Mouse (Mus musculus): ENCODE data around the gene Gdpd4.

The Gdpd4 gene

DNA sequence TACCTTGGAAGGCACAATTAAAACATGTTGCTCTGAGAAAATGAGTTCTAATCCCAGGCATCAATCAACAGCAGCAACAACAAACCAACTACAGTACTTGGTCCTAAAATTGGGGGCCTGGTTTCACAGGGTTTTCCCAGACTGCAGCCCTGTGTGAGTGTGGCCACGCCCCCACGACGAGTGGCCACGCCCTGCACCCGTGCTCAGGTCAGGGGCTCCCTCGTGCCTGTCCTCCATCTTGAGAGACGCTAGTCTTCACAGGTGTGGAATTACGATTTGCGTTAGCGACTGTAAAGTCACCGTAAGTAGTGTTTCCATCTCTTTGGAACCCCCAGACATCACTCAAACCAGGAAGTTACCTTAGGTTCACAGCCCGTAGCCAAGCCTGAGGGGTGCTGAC is at the start of gene Gdpd4:
Gene Gdpd4 (plus strand): TSS at position 214 of the 400 bp plus-strand sequence.
- no peak for DNase-seq (ENCODE audit: low spot score)

DNA sequence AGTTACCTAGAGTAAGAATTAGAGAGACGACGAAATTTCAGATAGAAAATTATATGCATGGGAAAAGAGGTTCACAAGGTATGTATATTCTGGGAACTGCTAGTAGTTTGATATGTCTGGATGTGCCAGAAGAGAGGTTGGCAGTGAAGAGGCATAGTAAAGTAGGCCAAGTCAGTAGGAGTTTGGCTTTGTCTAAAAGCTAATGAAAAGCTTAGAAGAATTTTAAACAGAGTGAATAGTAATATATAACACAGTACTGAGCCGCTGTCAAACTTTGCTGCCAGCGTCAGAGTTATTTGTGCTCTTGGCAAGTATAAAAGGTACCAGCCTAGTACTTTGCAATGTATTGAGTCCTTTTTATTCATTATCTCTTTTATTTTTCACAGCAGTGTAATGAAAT is 47.4 kb upstream of the Gdpd4 start:
- no peak for DNase-seq (ENCODE audit: low spot score)

DNA sequence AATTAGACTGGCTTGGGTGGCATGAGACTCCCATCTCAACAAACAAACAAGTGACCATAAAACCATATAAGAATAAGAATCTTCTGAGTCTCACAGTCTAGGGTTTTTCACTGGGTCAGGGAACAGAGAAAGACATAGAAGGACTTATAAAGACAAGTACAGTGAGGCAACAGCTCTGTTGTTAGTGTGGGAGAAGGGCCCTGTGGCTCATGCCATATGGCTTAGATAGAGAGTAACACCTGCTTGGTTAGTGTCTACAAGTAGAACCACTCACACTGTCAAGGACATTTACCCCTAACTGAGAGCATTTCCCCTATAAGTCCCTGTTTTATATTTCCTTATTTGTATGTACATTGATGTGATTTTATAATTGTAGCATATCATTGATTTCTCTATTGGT is 46.4 kb upstream of the Gdpd4 start:
- DNase-seq (ENCODE audit: low spot score) = no peak

DNA sequence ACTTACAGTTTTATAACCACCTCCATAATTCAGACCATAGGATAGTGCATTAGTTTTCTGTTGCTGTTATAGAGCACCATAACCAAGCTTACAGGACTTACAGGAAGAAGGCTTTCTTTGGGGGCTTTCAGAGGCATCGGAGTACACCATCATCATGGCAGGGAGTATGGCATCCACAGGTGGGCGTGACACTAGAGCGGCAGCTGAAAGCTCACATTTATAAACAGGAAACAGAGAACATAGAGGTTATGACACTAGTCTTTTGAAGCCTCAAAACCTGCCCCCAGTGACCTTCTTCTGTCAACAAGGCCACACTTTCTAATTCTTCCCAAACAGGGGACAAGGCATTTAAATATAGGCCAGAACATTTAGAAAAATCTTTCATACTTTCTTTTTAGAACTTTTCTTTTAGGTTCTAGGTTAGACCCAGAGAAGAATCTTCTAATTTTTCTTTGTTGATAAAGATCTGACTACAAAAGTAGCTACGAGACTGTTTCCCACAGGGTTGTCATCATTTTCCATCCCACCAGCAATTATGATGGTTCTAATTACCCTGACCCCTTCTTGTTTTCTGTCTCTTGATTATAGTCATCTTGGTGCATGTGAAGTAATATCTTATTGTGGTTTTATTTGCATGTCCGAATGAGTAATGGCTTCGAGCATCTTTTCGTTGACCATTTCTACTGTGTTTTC is 41.8 kb upstream of the Gdpd4 start:
- no peak for DNase-seq (ENCODE audit: low spot score)

DNA sequence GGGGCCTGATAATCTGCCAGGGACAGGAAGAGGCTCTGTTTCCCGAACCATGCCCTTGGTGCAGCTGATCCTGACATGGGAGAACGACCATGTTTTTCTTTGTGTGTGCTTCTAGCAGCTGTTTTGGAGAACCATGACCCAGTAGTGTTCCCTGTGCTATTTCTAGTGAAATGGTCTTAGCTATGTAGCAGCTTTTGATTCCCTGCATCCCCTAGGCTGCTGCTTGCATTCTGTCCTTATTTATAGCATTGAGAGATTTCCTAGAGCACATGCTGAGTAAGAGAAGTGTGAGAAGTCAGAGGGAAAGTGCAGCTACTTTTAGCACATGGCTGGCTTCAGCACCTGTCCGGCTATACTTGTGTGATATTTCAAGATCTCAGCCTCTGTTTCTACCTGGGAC is 8.1 kb upstream of the Gdpd4 start:
- no peak for DNase-seq (ENCODE audit: low spot score)

DNA sequence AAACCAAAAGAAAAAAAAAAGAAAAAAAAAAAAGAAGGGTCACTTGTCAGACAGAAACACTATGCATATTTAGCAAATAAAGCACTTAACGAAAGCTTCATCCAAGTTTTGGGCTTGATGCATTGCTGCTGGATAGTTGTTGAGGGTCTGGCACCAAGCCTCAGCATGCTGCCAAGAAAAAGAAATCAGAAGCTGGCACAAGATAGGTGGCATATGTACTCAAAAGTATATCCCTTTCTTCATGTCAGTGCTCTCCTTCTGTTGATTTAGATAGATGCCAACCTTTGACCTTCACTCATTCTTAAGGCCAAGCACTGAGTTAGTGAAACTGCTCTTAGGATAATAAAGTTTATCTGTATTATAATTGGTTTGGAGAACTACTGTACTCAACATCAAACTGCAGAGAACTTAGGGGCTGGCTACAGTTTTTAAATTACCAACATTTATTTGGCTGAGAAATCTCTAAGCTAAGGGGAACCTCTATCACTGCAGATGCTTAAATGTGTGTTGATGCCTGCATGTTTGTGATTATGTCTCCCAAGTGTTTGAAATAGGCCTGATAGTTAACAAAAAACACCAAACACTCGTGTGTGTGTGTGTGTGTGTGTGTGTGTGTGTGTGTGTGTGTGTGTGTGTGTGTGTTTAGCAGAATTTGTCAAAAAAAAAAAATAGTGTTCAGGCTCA is 4.8 kb upstream of the Gdpd4 start:
- DNase-seq (ENCODE audit: low spot score) = no peak

DNA sequence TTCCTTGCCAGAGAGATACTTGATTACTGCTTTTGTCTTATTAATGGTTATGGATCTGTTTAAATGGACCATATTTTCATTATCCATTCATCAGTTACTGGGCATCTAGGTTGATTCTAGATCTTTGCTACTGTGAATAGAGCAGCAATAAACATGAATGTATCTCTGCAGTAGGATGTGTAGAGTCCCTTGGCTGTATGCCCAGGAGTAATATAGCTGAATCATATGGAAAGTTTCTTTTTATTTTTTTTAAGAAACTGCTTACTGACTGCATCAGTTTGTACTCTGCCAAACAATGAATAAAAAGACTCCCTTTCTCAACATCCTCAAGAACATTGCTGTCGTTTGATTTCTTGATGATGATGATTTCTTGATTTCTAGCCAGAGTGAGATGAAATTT is 6.1 kb downstream of the Gdpd4 start:
- DNase-seq (ENCODE audit: low spot score) = no peak

DNA sequence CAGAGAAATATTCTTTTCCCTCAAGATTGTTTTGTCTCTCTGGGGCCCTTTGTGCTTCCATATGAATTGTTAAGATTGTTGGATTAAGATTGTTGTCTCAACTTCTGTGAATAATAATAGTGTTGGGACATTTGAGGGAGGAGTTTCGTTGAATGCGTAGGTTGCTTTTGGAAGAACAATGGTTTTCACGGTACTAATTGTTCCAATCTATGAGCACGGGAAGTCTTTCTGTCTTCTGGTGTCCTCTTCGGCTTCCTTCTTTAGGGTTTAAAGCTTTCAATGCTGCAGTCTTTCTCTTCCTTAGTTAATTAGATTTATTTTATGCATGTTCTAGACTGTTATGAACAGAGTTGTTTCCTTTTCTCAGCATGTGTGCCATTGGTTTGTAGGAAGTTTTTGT is 7.2 kb downstream of the Gdpd4 start:
- DNase-seq (ENCODE audit: low spot score) = no peak

DNA sequence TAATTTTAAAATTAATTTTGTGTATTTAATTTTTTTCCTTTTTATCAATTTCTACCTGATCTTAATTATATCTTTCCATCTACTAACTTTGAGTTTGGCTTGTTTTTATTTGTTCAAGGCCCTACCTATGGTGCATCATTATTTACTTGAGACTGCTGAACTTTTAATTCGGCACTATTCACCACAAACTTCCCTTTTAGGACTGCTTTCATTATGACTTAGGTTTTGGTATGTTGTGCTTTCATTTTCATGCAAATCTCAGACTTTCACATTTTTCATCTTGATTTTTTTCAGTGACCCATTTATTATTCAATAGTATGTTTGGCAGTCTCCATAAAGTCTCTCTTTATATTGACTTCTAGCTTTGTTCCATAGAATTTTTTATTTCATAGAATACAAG is 24.7 kb downstream of the Gdpd4 start:
- no peak for DNase-seq (ENCODE audit: low spot score)

DNA sequence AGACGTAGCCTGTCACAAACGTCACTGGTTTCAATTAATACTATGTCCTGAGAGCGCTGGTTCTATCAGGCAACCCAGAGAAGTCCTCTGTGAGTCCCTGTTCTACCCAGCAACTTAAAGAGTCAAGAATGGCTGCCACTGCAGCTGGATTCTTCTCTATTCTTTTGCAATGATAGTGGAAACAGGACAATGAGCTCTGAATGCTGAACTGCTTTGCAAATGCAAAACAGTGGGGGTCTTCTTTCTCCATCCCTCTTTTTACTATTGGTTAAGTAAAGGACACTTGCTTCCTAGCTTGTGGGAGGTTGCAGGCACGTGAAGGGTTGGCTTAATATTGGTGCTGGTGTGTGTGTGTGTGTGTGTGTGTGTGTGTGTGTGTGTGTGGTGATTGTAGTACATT is 52.7 kb downstream of the Gdpd4 start:
- DNase-seq (ENCODE audit: low spot score) = no peak

DNA sequence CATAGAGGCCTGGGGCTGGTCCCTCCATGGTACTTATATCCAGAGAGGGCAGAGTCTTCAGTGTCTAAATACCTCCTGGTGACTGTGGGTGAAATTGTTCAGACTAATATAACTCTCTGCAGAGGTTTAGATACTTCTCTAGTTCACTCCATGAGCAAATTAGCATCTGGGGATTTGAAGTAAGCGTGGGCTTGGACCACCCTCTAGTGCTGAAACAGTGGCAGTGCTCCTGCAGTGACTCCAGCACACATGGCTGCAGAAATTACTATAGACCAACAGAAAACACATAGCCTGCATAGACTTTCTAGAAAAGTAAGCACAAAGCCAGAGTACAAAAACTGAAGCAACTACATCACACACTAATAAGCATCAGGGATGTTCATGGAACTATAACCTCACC is 57.7 kb downstream of the Gdpd4 start:
- DNase-seq (ENCODE audit: low spot score) = no peak

DNA sequence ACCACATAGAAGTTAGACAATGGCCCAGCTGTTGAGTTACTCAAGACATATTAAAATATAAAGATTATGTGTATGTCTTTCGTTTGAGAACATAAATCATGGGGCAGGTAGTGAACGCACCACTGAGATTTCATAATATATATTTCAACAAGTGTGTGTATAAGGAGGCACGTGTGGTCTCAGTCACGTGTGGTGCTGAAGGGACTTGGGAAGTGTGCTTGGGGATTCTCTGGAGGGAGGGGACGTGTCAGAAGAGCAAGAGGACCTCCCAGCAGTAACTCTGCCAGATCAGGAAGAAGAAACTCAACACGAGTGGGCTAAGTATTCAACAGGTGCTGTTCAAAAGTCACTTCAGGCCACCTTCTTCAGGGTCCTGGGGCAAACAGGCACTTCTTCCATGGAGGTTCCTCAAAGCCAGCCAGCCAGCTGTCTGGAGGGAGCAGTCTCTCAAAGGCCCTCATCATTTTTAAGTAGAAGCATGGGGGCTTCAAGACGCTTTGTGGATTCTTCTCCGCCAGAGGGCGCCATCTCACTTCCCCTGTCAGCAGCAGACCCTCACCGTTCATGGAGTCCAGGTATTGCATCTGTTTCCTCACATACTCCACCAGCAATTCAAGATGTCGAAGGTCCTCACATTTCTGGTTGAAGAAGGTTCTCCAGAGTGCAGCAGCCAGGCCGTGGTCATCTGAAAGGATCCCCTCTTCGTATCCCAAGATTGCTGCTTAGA is 64.5 kb downstream of the Gdpd4 start:
- no peak for DNase-seq (ENCODE audit: low spot score)

DNA sequence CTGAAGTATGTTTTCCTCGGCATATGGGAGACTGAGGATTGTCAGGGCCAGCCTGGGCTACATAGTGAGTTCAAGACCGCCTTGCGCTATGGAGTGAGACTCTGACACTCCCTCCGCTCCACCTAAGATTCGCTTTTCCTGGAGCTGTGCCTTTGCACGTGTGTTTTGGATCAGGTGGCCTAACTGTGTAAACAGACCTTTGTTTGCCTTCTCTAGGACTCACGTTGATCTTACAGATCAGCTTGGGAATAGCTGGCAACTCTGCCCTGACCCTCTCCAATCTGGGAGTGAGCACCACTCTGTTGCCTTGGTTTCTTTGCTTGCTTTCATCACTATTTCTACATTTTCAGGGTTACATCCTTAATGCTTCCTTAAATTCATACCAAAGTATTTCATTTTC is 82.9 kb downstream of the Gdpd4 start:
- DNase-seq (ENCODE audit: low spot score) = no peak

DNA sequence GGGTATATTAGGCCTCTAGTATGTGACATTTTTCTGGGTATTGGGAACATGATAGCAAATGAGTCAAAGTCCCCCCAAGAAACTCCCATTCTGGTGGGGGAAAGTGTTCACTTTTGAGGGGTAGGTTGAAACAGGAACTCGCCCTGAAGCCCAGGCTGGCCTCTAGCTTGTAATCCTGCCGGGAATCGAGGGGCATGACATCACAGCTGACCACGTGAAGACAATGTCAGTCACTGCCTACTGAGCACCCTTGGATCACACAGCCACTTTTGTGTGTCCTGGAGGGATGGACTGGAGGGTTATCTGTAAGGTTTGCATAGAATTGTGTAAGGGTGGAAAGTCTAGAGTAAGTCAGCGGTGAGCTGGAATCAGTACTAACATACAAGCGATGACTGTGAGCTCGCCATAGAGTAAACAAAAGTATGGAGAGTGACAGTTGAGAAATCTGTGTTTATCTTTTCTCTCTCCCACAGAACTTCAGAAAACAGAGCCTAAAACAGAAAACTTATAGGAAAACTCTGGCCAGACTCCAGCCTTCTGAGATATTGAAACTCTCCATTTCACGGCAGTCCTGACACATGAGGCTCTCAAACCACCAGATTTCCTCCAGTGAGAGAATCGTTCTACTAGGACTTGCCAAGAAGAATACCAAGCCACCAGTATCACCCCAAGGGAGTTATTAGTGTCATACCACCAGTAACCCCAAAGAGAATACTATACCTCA is 128.5 kb downstream of the Gdpd4 start:
- DNase-seq (ENCODE audit: low spot score) = no peak

DNA sequence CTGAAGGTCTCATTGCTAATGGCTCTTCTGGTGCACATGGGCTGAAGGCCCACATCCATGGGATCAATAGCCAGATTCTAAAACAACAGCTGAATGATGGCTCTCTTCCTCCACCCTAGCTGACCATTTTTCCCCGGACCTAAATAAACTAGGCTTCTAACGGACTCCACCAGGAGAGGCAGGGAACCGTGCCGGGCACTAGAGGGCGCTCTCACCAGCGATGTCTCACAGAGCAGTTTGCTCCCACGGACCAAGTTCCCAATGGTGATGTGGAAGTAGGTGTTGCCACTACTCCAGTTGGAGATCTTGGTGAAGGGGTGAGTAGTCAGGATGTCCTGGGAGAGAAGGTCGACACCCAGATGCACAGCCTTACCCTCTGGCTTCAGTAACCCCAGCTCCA is 132.2 kb downstream of the Gdpd4 start:
- no peak for DNase-seq (ENCODE audit: low spot score)

DNA sequence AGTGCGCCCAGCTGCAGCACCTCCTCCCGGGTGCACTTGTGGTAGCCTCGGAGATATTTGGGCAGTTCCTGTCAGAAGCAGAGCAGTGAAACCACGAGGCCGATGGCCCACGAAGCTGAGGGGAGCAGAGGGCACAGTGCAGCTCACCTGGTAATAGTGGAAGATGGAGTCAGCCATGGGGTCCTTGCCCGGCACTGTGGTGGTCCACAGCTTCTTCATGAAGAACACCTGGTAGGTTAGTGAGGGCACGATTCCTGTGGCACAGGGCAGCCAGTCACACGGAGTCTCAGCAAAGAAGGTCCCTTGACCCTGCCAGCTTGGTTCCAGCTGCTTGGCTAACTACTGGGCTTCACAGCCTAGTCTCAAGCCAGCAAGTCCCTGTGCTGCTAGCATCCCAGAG is 134.7 kb downstream of the Gdpd4 start:
- DNase-seq (ENCODE audit: low spot score) = no peak

DNA sequence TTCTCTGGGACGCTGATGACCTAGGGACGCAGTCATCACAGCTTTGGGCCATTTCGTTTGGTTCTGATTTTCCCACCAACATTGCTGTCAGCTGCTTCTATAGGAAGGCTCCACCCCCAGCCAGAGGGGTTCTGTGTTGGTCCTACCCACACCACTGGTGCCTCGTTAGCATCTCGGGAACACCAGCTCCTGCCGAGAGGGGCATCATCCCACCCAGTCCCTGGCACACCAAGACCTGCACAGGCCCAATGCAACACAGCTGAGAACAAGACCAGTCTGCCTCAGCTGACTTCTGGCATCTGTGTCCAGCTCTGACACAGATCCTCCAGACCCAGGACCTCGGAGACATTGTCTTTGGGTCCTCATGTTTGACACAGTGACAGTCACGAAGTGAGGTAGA is 135.2 kb downstream of the Gdpd4 start:
- DNase-seq (ENCODE audit: low spot score) = no peak

DNA sequence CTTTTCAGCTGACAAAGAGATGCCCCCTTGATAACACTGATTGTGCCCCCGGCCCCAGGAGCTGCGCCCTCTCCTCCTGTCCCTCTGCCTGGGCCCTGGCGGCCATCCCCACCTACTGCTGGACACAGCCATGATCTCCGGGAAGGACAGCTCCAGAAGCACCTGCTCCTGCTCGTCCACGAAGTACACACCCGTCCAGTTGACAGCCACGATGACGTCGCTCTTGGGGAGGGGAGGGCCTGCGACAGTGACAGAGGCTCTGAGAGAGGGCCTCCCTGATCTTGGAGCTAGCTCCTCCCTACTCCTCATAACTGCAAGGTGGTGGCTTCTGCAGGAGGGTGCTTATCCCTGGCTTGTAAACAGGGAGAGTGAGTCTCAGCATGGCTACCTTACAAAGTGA is 146.5 kb downstream of the Gdpd4 start:
- DNase-seq (ENCODE audit: low spot score) = no peak

DNA sequence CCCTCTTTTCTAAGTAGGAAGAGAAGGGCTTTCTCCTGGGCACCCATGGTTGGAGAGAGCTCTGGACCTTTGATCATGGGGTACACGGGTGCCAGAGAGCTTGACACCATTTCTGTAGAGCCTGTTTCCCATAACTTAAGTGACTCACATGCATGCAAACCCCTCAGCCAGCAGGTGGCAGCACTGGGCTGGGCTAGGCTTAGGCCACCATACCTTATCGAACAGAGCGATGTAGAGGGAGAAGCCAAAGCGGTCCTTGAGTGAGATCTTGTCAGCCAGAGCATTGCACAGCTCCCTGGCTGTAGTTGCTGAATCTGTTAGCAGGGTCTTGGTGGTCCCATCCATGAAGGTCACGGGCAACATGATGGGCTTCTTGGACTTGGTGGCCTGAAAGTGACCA is 151.9 kb downstream of the Gdpd4 start:
- peak; percentile 59 for DNase-seq (ENCODE audit: low spot score)

DNA sequence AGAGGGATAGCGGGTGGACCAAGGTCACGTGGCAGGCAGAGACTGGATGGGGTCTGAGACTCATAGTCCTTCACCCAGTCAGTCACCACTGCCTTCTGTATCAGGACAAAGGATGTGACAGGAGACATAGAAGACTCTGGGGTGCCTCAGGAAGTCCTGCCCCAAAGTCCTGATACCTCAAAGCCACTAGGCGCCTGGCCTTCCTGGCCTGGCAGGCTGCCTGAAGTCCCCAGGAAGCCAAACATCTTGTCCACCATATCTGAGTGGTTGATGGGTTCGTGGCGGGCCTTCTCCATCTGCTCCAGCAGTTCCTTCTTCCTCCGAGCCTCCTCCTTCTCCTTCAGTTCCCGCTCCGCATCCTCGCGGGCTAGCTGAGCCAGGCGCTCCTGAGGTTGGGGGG is 157.7 kb downstream of the Gdpd4 start:
- DNase-seq (ENCODE audit: low spot score) = no peak

DNA sequence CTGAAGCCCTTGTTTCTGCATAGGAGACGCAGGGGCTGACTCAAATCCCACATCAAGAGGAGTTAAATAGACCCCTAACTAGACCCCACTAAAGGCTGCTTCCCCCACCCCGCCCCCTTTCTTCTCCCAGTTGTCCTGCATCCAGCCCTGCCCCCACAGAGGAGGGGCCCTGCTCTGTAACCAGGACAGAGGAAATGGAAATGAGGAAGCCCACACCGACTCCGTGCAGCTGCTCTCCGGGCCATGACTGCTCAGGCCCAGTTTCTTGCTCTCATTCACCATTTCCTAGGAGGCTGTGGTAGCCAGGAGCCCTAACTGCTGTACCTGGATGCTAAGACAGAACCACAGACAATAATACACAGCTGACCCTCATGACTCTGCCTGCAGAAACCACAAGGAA is 162.6 kb downstream of the Gdpd4 start:
- no peak for DNase-seq (ENCODE audit: low spot score)

DNA sequence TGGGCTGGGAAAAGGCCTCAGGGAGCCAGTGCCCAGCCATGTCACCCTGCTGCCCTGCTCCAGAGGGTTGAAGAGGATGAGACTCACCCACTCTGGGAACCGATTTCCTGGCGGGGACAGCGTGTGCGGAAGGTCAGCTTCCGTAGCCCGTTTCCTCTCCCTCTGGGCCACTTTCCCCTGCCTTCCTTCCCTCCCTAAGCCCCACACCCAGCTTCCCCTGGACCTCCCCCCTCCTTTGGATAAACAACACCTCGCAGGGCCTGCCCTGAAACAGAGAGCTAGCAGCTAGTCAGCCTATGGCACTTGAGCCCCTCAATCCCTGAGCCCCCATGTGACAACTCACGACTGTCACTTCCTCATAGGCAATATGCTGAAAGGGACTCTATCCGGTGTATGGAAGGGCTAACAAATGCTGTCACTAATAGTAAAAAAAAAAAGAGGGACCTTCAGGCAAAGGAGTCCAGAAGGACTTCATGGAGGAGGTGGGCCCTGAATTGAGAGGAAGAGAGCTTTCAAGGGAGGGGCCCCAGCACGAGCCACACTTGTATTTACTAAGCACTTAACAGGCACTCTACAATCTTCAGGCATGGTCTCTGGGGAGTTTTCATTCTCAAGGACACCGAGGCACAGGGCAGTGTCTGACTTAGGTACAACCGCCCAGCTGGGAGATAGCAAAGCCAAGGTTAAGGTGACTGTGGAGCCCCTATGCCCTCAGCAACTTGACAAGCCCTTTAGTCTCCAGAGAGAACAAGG is 165.0 kb downstream of the Gdpd4 start:
- DNase-seq (ENCODE audit: low spot score) = no peak
